In genomic region chr8:70453852-70454251, GRCm38 (mm10) we compare ENCODE assay signal across 15 mouse cellular contexts. TPM values are rescaled to one million over a fixed set of nuclear protein-coding genes. Genes with fewer than 3 reads are reported as not detected.
DNase-seq lines count a peak whose midpoint lies in the region; ATAC-seq and TF ChIP-seq lines count a peak whose summit lies in the region.
"Had no signal": no experiment of that assay in that cellular context is flagged by ENCODE, and none has a peak within 500 bp of the region (broad histone marks: within the 10 kb centered on the region; RNA-seq: fewer than 3 reads in every experiment).

No protein-coding gene starts in this region.

- DNase-seq in heart, postnatal 36 days, result no peak
- DNase-seq in neural tube, embryonic 10.5 days (ENCODE audit: extremely low spot score, low spot score), result no peak
- DNase-seq in limb, embryonic 10.5 days (ENCODE audit: low spot score), result no peak
- DNase-seq in stomach, postnatal 0 days (ENCODE audit: low spot score), result no peak
- DNase-seq: cerebellum, adult 2 months; embryo, embryonic 11 days; kidney, adult 9 months had no signal

- no peaks in the 10 kb centered on the region for H3K9me3 ChIP-seq in heart, embryonic 13.5 days
- H3K9me3 ChIP-seq in neural tube, embryonic 13.5 days, result no peaks in the 10 kb centered on the region
- H3K9me3 ChIP-seq in limb, embryonic 10.5 days (replicated peaks), result no peaks in the 10 kb centered on the region
- no peaks in the 10 kb centered on the region for H3K9me3 ChIP-seq in stomach, postnatal 0 days (ENCODE audit: control insufficient read depth, low read length)
- H3K9me3 ChIP-seq in liver, embryonic 12.5 days (replicated peaks), result no peaks in the 10 kb centered on the region
- H3K9me3 ChIP-seq: limb, embryonic 15.5 days; midbrain, embryonic 12.5 days; neural tube, embryonic 12.5 days had no signal

- no peak for TF ChIP-seq CTCF in stomach, postnatal 0 days (IDR thresholded peaks at IDR 0.05; ENCODE audit: low read depth)

- H3K27me3 ChIP-seq in heart, embryonic 13.5 days (replicated peaks), result peaks cover 21% of the 10 kb centered on the region
- peaks cover 4% of the 10 kb centered on the region; the same call in 1 of the 2 replicates for H3K27me3 ChIP-seq in neural tube, embryonic 13.5 days
- peaks cover 35% of the 10 kb centered on the region for H3K27me3 ChIP-seq in limb, embryonic 10.5 days (ENCODE audit: low read depth, poor library complexity, severe bottlenecking)
- no peaks in the 10 kb centered on the region for H3K27me3 ChIP-seq in stomach, postnatal 0 days (ENCODE audit: control insufficient read depth, insufficient read depth, low read length)
- peaks cover 44% of the 10 kb centered on the region for H3K27me3 ChIP-seq in liver, embryonic 12.5 days (replicated peaks)
- H3K27me3 ChIP-seq: CH12.LX; limb, embryonic 15.5 days had no signal

- no peak for ATAC-seq in heart, embryonic 13.5 days (ENCODE audit: extremely low read depth, insufficient number of reproducible peaks, low FRiP score, low TSS enrichment)
- ATAC-seq in neural tube, embryonic 13.5 days (ENCODE audit: low read depth), result no peak
- peak; percentile 33; the same call in 1 of the 2 replicates for ATAC-seq in stomach, postnatal 0 days (ENCODE audit: low FRiP score, low TSS enrichment)
- ATAC-seq in liver, embryonic 12.5 days, result no peak

- 46% methylated on average over 5 of the region's 5 CpGs for WGBS in heart, embryonic 13.5 days
- whole genome bisulfite sequencing in neural tube, embryonic 13.5 days, result 81% methylated on average over 5 of the region's 5 CpGs
- 90% methylated on average over 5 of the region's 5 CpGs for WGBS in limb, embryonic 10.5 days
- 64% methylated on average over 5 of the region's 5 CpGs for WGBS in stomach, postnatal 0 days
- 85% methylated on average over 5 of the region's 5 CpGs for WGBS in liver, embryonic 12.5 days (ENCODE audit: insufficient replicate concordance)

- intact Hi-C loops in heart, postnatal 36 days (cut with DNase I), result loop anchor here (5.0 kb wide), 1 partner anchor 48 kb away; no protein-coding TSS in a partner anchor

- H3K4me3 ChIP-seq in heart, embryonic 13.5 days, result no peak overlapping the region
- H3K4me3 ChIP-seq in neural tube, embryonic 13.5 days, result no peak overlapping the region
- no peak overlapping the region for H3K4me3 ChIP-seq in limb, embryonic 10.5 days
- no peak overlapping the region for H3K4me3 ChIP-seq in stomach, postnatal 0 days (ENCODE audit: low read depth, low read length)
- no peak overlapping the region for H3K4me3 ChIP-seq in liver, embryonic 12.5 days
- H3K4me3 ChIP-seq: limb, embryonic 15.5 days; midbrain, embryonic 12.5 days; neural tube, embryonic 12.5 days had no signal

- H3K4me2 ChIP-seq in heart, embryonic 13.5 days, result no peak overlapping the region
- H3K4me2 ChIP-seq in neural tube, embryonic 13.5 days, result no peak overlapping the region
- no peak overlapping the region for H3K4me2 ChIP-seq in stomach, postnatal 0 days (replicated peaks; ENCODE audit: low read depth)
- no peak overlapping the region for H3K4me2 ChIP-seq in liver, embryonic 12.5 days
- H3K4me2 ChIP-seq: hindbrain, embryonic 14.5 days; limb, embryonic 15.5 days; midbrain, embryonic 12.5 days; neural tube, embryonic 12.5 days had no signal

- H3K27ac ChIP-seq in heart, embryonic 13.5 days (replicated peaks), result peak overlapping the region; percentile 75
- no peak overlapping the region for H3K27ac ChIP-seq in neural tube, embryonic 13.5 days (replicated peaks)
- peak overlapping the region; percentile 37; the same call in 1 of the 2 replicates for H3K27ac ChIP-seq in limb, embryonic 10.5 days
- H3K27ac ChIP-seq in stomach, postnatal 0 days (replicated peaks), result peak overlapping the region; percentile 81
- no peak overlapping the region for H3K27ac ChIP-seq in liver, embryonic 12.5 days
- H3K27ac ChIP-seq: hindbrain, embryonic 14.5 days; limb, embryonic 15.5 days; midbrain, embryonic 12.5 days; neural tube, embryonic 12.5 days had no signal

- H3K9ac ChIP-seq in heart, embryonic 13.5 days, result peak overlapping the region; percentile 70
- peak overlapping the region; percentile 38; the same call in 1 of the 2 replicates for H3K9ac ChIP-seq in neural tube, embryonic 13.5 days
- 0 out of 2 replicates have a peak overlapping the region, but pooled peaks have one; percentile 4 for H3K9ac ChIP-seq in stomach, postnatal 0 days (ENCODE audit: low read length)
- no peak overlapping the region for H3K9ac ChIP-seq in liver, embryonic 12.5 days
- H3K9ac ChIP-seq: hindbrain, embryonic 14.5 days; limb, embryonic 15.5 days; midbrain, embryonic 12.5 days; neural tube, embryonic 12.5 days had no signal

- H3K36me3 ChIP-seq in heart, embryonic 13.5 days, result peaks cover 30% of the 10 kb centered on the region
- H3K36me3 ChIP-seq in neural tube, embryonic 13.5 days, result peaks cover 34% of the 10 kb centered on the region
- peaks cover 36% of the 10 kb centered on the region for H3K36me3 ChIP-seq in limb, embryonic 10.5 days
- H3K36me3 ChIP-seq in stomach, postnatal 0 days (ENCODE audit: control insufficient read depth, insufficient read depth, low read length), result peaks cover 11% of the 10 kb centered on the region; the same call in 1 of the 2 replicates
- H3K36me3 ChIP-seq in liver, embryonic 12.5 days, result peaks cover 28% of the 10 kb centered on the region

- H3K4me1 ChIP-seq in heart, embryonic 13.5 days, result peaks cover 43% of the 10 kb centered on the region
- no peaks in the 10 kb centered on the region for H3K4me1 ChIP-seq in neural tube, embryonic 13.5 days (replicated peaks)
- H3K4me1 ChIP-seq in limb, embryonic 10.5 days, result peaks cover 54% of the 10 kb centered on the region
- H3K4me1 ChIP-seq in stomach, postnatal 0 days (replicated peaks; ENCODE audit: control insufficient read depth, insufficient read depth), result no peaks in the 10 kb centered on the region; the same call in 1 of the 2 replicates
- H3K4me1 ChIP-seq in liver, embryonic 12.5 days, result peaks cover 27% of the 10 kb centered on the region
- H3K4me1 ChIP-seq: midbrain, embryonic 12.5 days; neural tube, embryonic 12.5 days had no signal

- TF ChIP-seq EP300 in stomach, postnatal 0 days (optimal IDR thresholded peaks at IDR 0.05), result no peak

RNA-seq across cellular contexts. Expression of gene Crtc1, which starts 14.5 kb away (rescaled TPM):
- polyA plus RNA-seq in heart, embryonic 13.5 days (2015; fragmentation: Nextera tagmentation; extraction: Ambion mirVana), result 9.7 and 12.4 TPM in 2 replicates
- 1 to 10 TPM; 8.2 to 9.8 TPM for total RNA-seq in heart, postnatal 36 days (2021)
- 33.7 and 35.9 TPM in 2 replicates for polyA plus RNA-seq in neural tube, embryonic 13.5 days (2015; fragmentation: Nextera tagmentation; extraction: Ambion mirVana)
- 20.1 and 23.2 TPM in 2 replicates for polyA plus RNA-seq in limb, embryonic 10.5 days (2016; fragmentation: Nextera tagmentation; extraction: Ambion mirVana)
- 8.0 and 8.4 TPM in 2 replicates for polyA plus RNA-seq in stomach, postnatal 0 days (2015; fragmentation: Nextera tagmentation; extraction: Ambion mirVana)
- 6.6 and 6.9 TPM in 2 replicates for polyA plus RNA-seq in liver, embryonic 12.5 days (2016; fragmentation: Nextera tagmentation; extraction: Ambion mirVana)

RNA-seq across cellular contexts. Expression of gene Klhl26, which starts 22.9 kb away (rescaled TPM):
- polyA plus RNA-seq in heart, embryonic 13.5 days (2015; fragmentation: Nextera tagmentation; extraction: Ambion mirVana), result 11.2 and 12.4 TPM in 2 replicates
- total RNA-seq in heart, postnatal 36 days (2021), result 1 to 10 TPM; 8.1 to 9.4 TPM
- polyA plus RNA-seq in neural tube, embryonic 13.5 days (2015; fragmentation: Nextera tagmentation; extraction: Ambion mirVana), result 25.6 and 27.6 TPM in 2 replicates
- polyA plus RNA-seq in limb, embryonic 10.5 days (2016; fragmentation: Nextera tagmentation; extraction: Ambion mirVana), result 24.1 and 29.0 TPM in 2 replicates
- polyA plus RNA-seq in stomach, postnatal 0 days (2015; fragmentation: Nextera tagmentation; extraction: Ambion mirVana), result 10.4 and 12.4 TPM in 2 replicates
- polyA plus RNA-seq in liver, embryonic 12.5 days (2016; fragmentation: Nextera tagmentation; extraction: Ambion mirVana), result 9.4 and 9.5 TPM in 2 replicates

RNA-seq across cellular contexts. Expression of gene Tmem59l, which starts 33.3 kb away (rescaled TPM):
- 0.45 and 0.76 TPM in 2 replicates for polyA plus RNA-seq in heart, embryonic 13.5 days (2015; fragmentation: Nextera tagmentation; extraction: Ambion mirVana)
- not detected for total RNA-seq in heart, postnatal 36 days (2021)
- polyA plus RNA-seq in neural tube, embryonic 13.5 days (2015; fragmentation: Nextera tagmentation; extraction: Ambion mirVana), result 78.4 and 89.7 TPM in 2 replicates
- polyA plus RNA-seq in limb, embryonic 10.5 days (2016; fragmentation: Nextera tagmentation; extraction: Ambion mirVana), result 22.4 and 23.7 TPM in 2 replicates
- polyA plus RNA-seq in stomach, postnatal 0 days (2015; fragmentation: Nextera tagmentation; extraction: Ambion mirVana), result 2.4 and 2.8 TPM in 2 replicates
- 0.18 and 0.37 TPM in 2 replicates for polyA plus RNA-seq in liver, embryonic 12.5 days (2016; fragmentation: Nextera tagmentation; extraction: Ambion mirVana)
- total RNA-seq: CH12.LX had no signal

RNA-seq across cellular contexts. Expression of gene Crlf1, which starts 39.1 kb away (rescaled TPM):
- 3.7 and 5.5 TPM in 2 replicates for polyA plus RNA-seq in heart, embryonic 13.5 days (2015; fragmentation: Nextera tagmentation; extraction: Ambion mirVana)
- total RNA-seq in heart, postnatal 36 days (2021), result under 1 TPM; 0.39 to 0.62 TPM
- 3.6 and 4.6 TPM in 2 replicates for polyA plus RNA-seq in neural tube, embryonic 13.5 days (2015; fragmentation: Nextera tagmentation; extraction: Ambion mirVana)
- 79.8 and 126 TPM in 2 replicates for polyA plus RNA-seq in limb, embryonic 10.5 days (2016; fragmentation: Nextera tagmentation; extraction: Ambion mirVana)
- 5.8 and 6.5 TPM in 2 replicates for polyA plus RNA-seq in stomach, postnatal 0 days (2015; fragmentation: Nextera tagmentation; extraction: Ambion mirVana)
- 3.9 and 4.0 TPM in 2 replicates for polyA plus RNA-seq in liver, embryonic 12.5 days (2016; fragmentation: Nextera tagmentation; extraction: Ambion mirVana)

RNA-seq across cellular contexts. Expression of gene Rex1bd, which starts 52.7 kb away (rescaled TPM):
- polyA plus RNA-seq in heart, embryonic 13.5 days (2015; fragmentation: Nextera tagmentation; extraction: Ambion mirVana), result 116 and 125 TPM in 2 replicates
- 100 to 1,000 TPM; 109 to 113 TPM for total RNA-seq in heart, postnatal 36 days (2021)
- polyA plus RNA-seq in neural tube, embryonic 13.5 days (2015; fragmentation: Nextera tagmentation; extraction: Ambion mirVana), result 143 and 153 TPM in 2 replicates
- polyA plus RNA-seq in limb, embryonic 10.5 days (2016; fragmentation: Nextera tagmentation; extraction: Ambion mirVana), result 126 and 143 TPM in 2 replicates
- polyA plus RNA-seq in stomach, postnatal 0 days (2015; fragmentation: Nextera tagmentation; extraction: Ambion mirVana), result 119 and 122 TPM in 2 replicates
- 85.6 and 86.6 TPM in 2 replicates for polyA plus RNA-seq in liver, embryonic 12.5 days (2016; fragmentation: Nextera tagmentation; extraction: Ambion mirVana)

Comparison
In these comparisons a context has a peak if more than half of its experiments do, and no peak if none do; other contexts are left out.
1. H3K27ac ChIP-seq: peak in heart, embryonic 13.5 days (single experiment), limb, embryonic 10.5 days (single experiment) and stomach, postnatal 0 days (single experiment); none in neural tube, embryonic 13.5 days (single experiment) and liver, embryonic 12.5 days (single experiment).